ENCODE assay signal across 24 mouse cellular contexts in the genomic region with DNA sequence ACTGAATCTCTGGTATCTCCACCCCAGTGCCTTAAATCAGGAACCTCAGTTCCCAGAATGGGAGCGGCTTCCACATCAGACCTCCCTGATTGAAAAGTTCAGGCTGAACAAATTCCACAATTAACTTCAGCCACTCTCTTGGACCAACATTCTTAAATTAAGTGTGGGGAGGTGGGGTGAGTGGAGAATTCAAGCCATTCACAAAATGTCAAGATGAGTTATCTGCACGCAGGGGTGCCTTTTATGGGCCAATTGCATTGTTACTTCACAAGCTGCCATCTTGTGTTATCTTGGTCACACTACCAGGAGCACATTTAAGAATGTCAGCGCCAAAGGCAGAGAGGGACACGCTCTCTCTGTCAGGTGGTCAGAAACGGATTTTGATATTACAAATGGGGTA.
DNase-seq lines count a peak whose midpoint lies in the region; ATAC-seq and TF ChIP-seq lines count a peak whose summit lies in the region.
"Had no signal": no experiment of that assay in that cellular context is flagged by ENCODE, and none has a peak within 500 bp of the region (broad histone marks: within the 10 kb centered on the region; RNA-seq: fewer than 3 reads in every experiment).

No protein-coding gene starts in this region.

- no peak for TF ChIP-seq CTCF in hindbrain, postnatal 0 days (IDR thresholded peaks at IDR 0.05; ENCODE audit: low read depth)

- peak; percentile 15 for DNase-seq in hindbrain, embryonic 10.5 days (ENCODE audit: low spot score)
- DNase-seq in hindbrain, postnatal 0 days (ENCODE audit: low spot score) = no peak
- peak; percentile 21 for DNase-seq in neural tube, embryonic 10.5 days (ENCODE audit: extremely low spot score, low spot score)
- peak; percentile 16 for DNase-seq in embryo, embryonic 9.5 days (ENCODE audit: extremely low spot score)
- DNase-seq in retina, postnatal 1 day = peak; percentile 13
- DNase-seq in ovary, adult 18-20 months (ENCODE audit: low spot score) = no peak
- DNase-seq in frontal cortex, adult 2 months (ENCODE audit: extremely low spot score in 1 of 2, low spot score in 1 of 2) = no peak
- DNase-seq: adrenal gland, adult 2 months; adrenal gland, postnatal 25 days; B cell, adult 2 months; cerebellum, adult 18-20 months; cerebellum, postnatal 10 days; gastrocnemius, postnatal 10 days; heart, adult 2 months; heart, postnatal 14 days had no signal

- no peak overlapping the region for H3K27ac ChIP-seq in hindbrain, embryonic 10.5 days
- no peak overlapping the region for H3K27ac ChIP-seq in hindbrain, postnatal 0 days
- no peak overlapping the region for H3K27ac ChIP-seq in neural tube, embryonic 15.5 days (replicated peaks)
- H3K27ac ChIP-seq: embryonic facial prominence, embryonic 15.5 days; forebrain, embryonic 15.5 days; heart, adult 2 months; heart, embryonic 15.5 days; hindbrain, embryonic 15.5 days had no signal

- H3K9me3 ChIP-seq in hindbrain, embryonic 10.5 days = no peaks in the 10 kb centered on the region
- no peaks in the 10 kb centered on the region for H3K9me3 ChIP-seq in hindbrain, postnatal 0 days (ENCODE audit: low read length)
- no peaks in the 10 kb centered on the region for H3K9me3 ChIP-seq in neural tube, embryonic 15.5 days (replicated peaks)
- H3K9me3 ChIP-seq: embryonic facial prominence, embryonic 15.5 days; forebrain, embryonic 15.5 days; G1E; heart, embryonic 15.5 days; hindbrain, embryonic 15.5 days had no signal

- peaks cover 53% of the 10 kb centered on the region for H3K27me3 ChIP-seq in hindbrain, embryonic 10.5 days (ENCODE audit: insufficient read depth, poor library complexity, severe bottlenecking)
- no peaks in the 10 kb centered on the region for H3K27me3 ChIP-seq in hindbrain, postnatal 0 days (ENCODE audit: insufficient read depth, low read length)
- H3K27me3 ChIP-seq in neural tube, embryonic 15.5 days (replicated peaks) = peaks cover 51% of the 10 kb centered on the region
- H3K27me3 ChIP-seq: embryonic facial prominence, embryonic 15.5 days; forebrain, embryonic 15.5 days; heart, embryonic 15.5 days had no signal

- H3K9ac ChIP-seq in hindbrain, postnatal 0 days (replicated peaks; ENCODE audit: low read length) = no peak overlapping the region
- no peak overlapping the region for H3K9ac ChIP-seq in neural tube, embryonic 15.5 days (replicated peaks)
- H3K9ac ChIP-seq: embryonic facial prominence, embryonic 15.5 days; forebrain, embryonic 15.5 days; heart, embryonic 15.5 days; hindbrain, embryonic 15.5 days had no signal

- no peak overlapping the region for H3K4me2 ChIP-seq in hindbrain, postnatal 0 days (ENCODE audit: low read depth, low read length)
- no peak overlapping the region for H3K4me2 ChIP-seq in neural tube, embryonic 15.5 days
- H3K4me2 ChIP-seq: embryonic facial prominence, embryonic 15.5 days; forebrain, embryonic 15.5 days; heart, embryonic 11.5 days; heart, embryonic 15.5 days; hindbrain, embryonic 15.5 days had no signal

- no peak overlapping the region for H3K4me3 ChIP-seq in hindbrain, embryonic 10.5 days
- H3K4me3 ChIP-seq in hindbrain, postnatal 0 days (ENCODE audit: low read length) = no peak overlapping the region
- no peak overlapping the region for H3K4me3 ChIP-seq in neural tube, embryonic 15.5 days (replicated peaks)
- H3K4me3 ChIP-seq: embryonic facial prominence, embryonic 15.5 days; erythroblast, embryonic 14.5 days; forebrain, embryonic 15.5 days; heart, adult 2 months; heart, embryonic 15.5 days; hindbrain, embryonic 15.5 days had no signal

- no peaks in the 10 kb centered on the region for H3K36me3 ChIP-seq in hindbrain, embryonic 10.5 days
- no peaks in the 10 kb centered on the region for H3K36me3 ChIP-seq in hindbrain, postnatal 0 days (ENCODE audit: insufficient read depth, low read length)
- H3K36me3 ChIP-seq in neural tube, embryonic 15.5 days = no peaks in the 10 kb centered on the region
- H3K36me3 ChIP-seq: embryonic facial prominence, embryonic 15.5 days; forebrain, embryonic 15.5 days; G1E; heart, embryonic 15.5 days; hindbrain, embryonic 15.5 days had no signal

- H3K4me1 ChIP-seq in hindbrain, embryonic 10.5 days (replicated peaks) = peaks cover 3% of the 10 kb centered on the region; the same call in 1 of the 2 replicates
- H3K4me1 ChIP-seq in hindbrain, postnatal 0 days (ENCODE audit: insufficient read depth, low read length) = no peaks in the 10 kb centered on the region
- no peaks in the 10 kb centered on the region for H3K4me1 ChIP-seq in neural tube, embryonic 15.5 days
- H3K4me1 ChIP-seq: embryonic facial prominence, embryonic 15.5 days; heart, embryonic 15.5 days; hindbrain, embryonic 15.5 days had no signal

- whole genome bisulfite sequencing in hindbrain, embryonic 10.5 days = 39% methylated on average over 5 of the region's 5 CpGs
- 23% methylated on average over 5 of the region's 5 CpGs for WGBS in hindbrain, postnatal 0 days
- WGBS in neural tube, embryonic 15.5 days = 15% methylated on average over 5 of the region's 5 CpGs

- no peak for ATAC-seq in hindbrain, postnatal 0 days
- no peak for ATAC-seq in neural tube, embryonic 15.5 days (ENCODE audit: low FRiP score)
- ATAC-seq: CD4-positive, CD25-positive, alpha-beta regulatory T cell, adult 4 months; forebrain, embryonic 15.5 days had no signal

Comparison
In these comparisons a context has a peak if more than half of its experiments do, and no peak if none do; other contexts are left out.
1. DNase-seq: peak in hindbrain, embryonic 10.5 days (single experiment), neural tube, embryonic 10.5 days (single experiment), embryo, embryonic 9.5 days (single experiment) and retina, postnatal 1 day (single experiment); none in hindbrain, postnatal 0 days (single experiment), ovary, adult 18-20 months (single experiment) and frontal cortex, adult 2 months (0 of 2).